Mouse (Mus musculus): Measurements from ENCODE around the gene Drc3. TPM values are rescaled to one million over a fixed set of nuclear protein-coding genes. Genes with fewer than 3 reads are reported as not detected.
A peak's percentile ranks its signal among the peaks of the same experiment; 100 is the strongest.

Drc3 gene
- polyA plus RNA-seq, 1 experiment, result 0.08 TPM

DNA sequence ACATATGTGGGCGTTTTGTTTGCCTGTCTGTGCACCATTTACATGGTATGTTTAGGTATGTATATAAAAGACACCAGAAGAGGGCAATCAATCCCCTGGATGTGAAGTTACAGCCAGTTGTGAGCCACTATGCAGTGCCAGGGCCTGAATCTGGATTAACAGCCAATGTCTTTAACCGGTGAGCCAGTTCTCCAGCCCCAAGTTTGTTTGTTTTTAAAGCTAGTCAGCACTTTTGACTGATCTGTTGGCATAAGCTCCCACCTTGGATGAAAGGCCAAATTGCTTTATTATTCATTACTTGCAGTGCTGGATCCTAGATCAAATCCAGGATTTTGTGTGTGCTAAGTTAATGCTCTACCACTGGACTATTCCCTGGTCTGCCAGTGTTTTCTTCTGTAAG lies 1.7 kb upstream of the Drc3 start:
- no peak for TF ChIP-seq SRF (IDR thresholded peaks at IDR 0.05; ENCODE audit: control insufficient read depth, insufficient read length, low read depth)
- peaks cover 34% of the 10 kb centered on the region for H3K79me2 ChIP-seq (ENCODE audit: control insufficient read depth, insufficient read depth)
- H3K36me3 ChIP-seq (ENCODE audit: control insufficient read depth, insufficient read depth), result no peaks in the 10 kb centered on the region
- H3ac ChIP-seq (ENCODE audit: control insufficient read depth, insufficient read length), result peak overlapping the region; percentile 46
- peak overlapping the region; percentile 85 for H3K4me2 ChIP-seq (ENCODE audit: low read depth)
- H3K27me3 ChIP-seq (ENCODE audit: control insufficient read depth, insufficient read depth, insufficient read length), result no peaks in the 10 kb centered on the region
- peak overlapping the region; percentile 73 for H3K4me3 ChIP-seq

DNA sequence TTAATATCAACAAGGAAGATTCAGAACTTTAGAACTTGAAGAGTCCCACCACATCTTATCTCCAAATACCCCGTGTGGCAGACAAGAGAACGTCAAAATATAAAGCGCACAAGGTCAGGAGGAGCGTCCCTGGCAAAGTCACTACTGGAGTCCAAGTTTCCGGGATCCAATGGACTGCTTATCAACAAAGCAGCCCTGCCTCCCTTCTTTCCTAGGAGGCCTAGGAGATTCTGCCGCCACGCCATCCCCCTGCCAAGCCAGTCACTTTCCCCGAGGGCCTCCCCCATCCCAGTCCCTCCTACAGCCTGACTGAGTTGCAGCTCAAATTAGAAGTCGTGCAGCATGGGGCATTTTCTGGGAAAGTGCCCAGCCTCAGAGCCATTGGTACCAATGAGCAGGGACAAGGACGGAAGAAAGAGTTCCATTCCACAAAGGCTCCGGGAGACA lies 1.2 kb upstream of the Drc3 start:
- no peaks in the 10 kb centered on the region for H3K36me3 ChIP-seq (ENCODE audit: control insufficient read depth, insufficient read depth)
- peaks cover 34% of the 10 kb centered on the region for H3K79me2 ChIP-seq (ENCODE audit: control insufficient read depth, insufficient read depth)
- H3K4me3 ChIP-seq, result peak overlapping the region; percentile 73
- no peaks in the 10 kb centered on the region for H3K27me3 ChIP-seq (ENCODE audit: control insufficient read depth, insufficient read depth, insufficient read length)
- TF ChIP-seq MYOD1 (IDR thresholded peaks at IDR 0.05; ENCODE audit: control insufficient read depth in 1 of 3, insufficient read length in 2 of 3, low read depth in 2 of 3) (no peak), POLR2AphosphoS2 (IDR thresholded peaks at IDR 0.05; ENCODE audit: insufficient read length, low read depth) (no peak), TCF12 (IDR thresholded peaks at IDR 0.05; ENCODE audit: insufficient read depth, poor library complexity, severe bottlenecking) (no peak), CEBPB (IDR thresholded peaks at IDR 0.05; ENCODE audit: insufficient read depth, poor library complexity, severe bottlenecking) (no peak)
- peak overlapping the region; percentile 46 for H3ac ChIP-seq (ENCODE audit: control insufficient read depth, insufficient read length)
- peak overlapping the region; percentile 85 for H3K4me2 ChIP-seq (ENCODE audit: low read depth)

DNA sequence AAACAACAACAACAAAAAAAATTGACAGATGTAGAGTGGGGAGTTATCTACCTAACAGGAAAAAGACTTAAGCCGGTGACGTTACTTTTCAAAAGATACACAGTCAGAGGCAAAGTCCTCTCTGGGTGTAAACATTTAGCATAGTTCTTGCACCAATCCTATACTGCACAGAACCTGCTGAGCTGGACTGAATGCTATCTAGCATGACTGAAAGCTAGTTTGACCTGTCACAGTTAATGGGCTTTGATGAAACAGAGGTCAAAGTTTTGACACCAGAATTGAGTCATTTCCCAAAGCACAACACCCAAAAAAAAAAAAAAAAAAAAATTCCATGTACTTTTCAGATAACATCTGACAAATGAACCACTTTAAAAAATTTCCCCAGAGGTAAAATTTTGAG lies 2.8 kb downstream of the Drc3 start:
- Histone ChIP-seq H3K4me2 (ENCODE audit: low read depth) (no peak overlapping the region), H3K4me3 (no peak overlapping the region), H3K36me3 (ENCODE audit: control insufficient read depth, insufficient read depth) (no peaks in the 10 kb centered on the region), H3K27me3 (ENCODE audit: control insufficient read depth, insufficient read depth, insufficient read length) (no peaks in the 10 kb centered on the region), H3ac (ENCODE audit: control insufficient read depth, insufficient read length) (no peak overlapping the region), H3K79me2 (ENCODE audit: control insufficient read depth, insufficient read depth) (peaks cover 9% of the 10 kb centered on the region)
- TF ChIP-seq CEBPB (IDR thresholded peaks at IDR 0.05; ENCODE audit: insufficient read depth, poor library complexity, severe bottlenecking), result no peak
- no peak for TF ChIP-seq MYOD1 (IDR thresholded peaks at IDR 0.05; ENCODE audit: control insufficient read depth in 1 of 3, insufficient read length in 2 of 3, low read depth in 2 of 3)
- TF ChIP-seq USF1 (IDR thresholded peaks at IDR 0.05; ENCODE audit: low read depth), result no peak
- TF ChIP-seq REST (IDR thresholded peaks at IDR 0.05; ENCODE audit: insufficient read depth, insufficient read length), result no peak
- TF ChIP-seq TCF3 (IDR thresholded peaks at IDR 0.05; ENCODE audit: insufficient read length, low read depth), result no peak
- no peak for TF ChIP-seq MYOG (IDR thresholded peaks at IDR 0.05; ENCODE audit: control insufficient read depth in 1 of 3, insufficient read depth in 1 of 3, insufficient read length in 2 of 3, low read depth in 2 of 3)
- TF ChIP-seq MAX (IDR thresholded peaks at IDR 0.05; ENCODE audit: low read depth), result no peak
- TF ChIP-seq POLR2A (IDR thresholded peaks at IDR 0.05; ENCODE audit: insufficient read length, low read depth), result no peak
- no peak for TF ChIP-seq TCF12 (IDR thresholded peaks at IDR 0.05; ENCODE audit: insufficient read depth, poor library complexity, severe bottlenecking)
- no peak for TF ChIP-seq POLR2AphosphoS2 (IDR thresholded peaks at IDR 0.05; ENCODE audit: insufficient read length, low read depth)
- TF ChIP-seq SRF (IDR thresholded peaks at IDR 0.05; ENCODE audit: control insufficient read depth, insufficient read length, low read depth), result no peak

DNA sequence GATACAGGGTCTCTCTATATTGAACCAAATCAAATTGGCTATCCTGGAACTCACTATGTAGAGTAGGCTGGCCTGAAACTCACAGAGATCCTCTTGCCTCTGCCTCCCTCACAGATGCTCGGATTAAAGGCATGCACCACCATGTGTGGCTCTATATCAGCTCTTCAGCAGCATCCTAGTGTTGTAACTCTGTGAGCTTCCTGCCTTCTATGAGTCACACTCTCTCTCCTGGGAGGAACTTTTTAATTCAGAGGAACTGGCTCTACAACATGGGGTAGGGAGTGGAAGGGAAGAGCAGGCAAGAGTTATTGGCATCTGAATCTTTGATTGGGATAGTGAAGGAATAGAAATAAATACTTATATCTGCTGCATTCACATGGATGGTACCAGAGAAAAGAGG lies 4.0 kb downstream of the Drc3 start:
- peaks cover 2% of the 10 kb centered on the region for H3K79me2 ChIP-seq (ENCODE audit: control insufficient read depth, insufficient read depth)
- no peak overlapping the region for H3K4me3 ChIP-seq
- no peaks in the 10 kb centered on the region for H3K27me3 ChIP-seq (ENCODE audit: control insufficient read depth, insufficient read depth, insufficient read length)
- no peaks in the 10 kb centered on the region for H3K36me3 ChIP-seq (ENCODE audit: control insufficient read depth, insufficient read depth)
- TF ChIP-seq MYOD1 (IDR thresholded peaks at IDR 0.05; ENCODE audit: control insufficient read depth in 1 of 3, insufficient read length in 2 of 3, low read depth in 2 of 3), result no peak
- no peak for TF ChIP-seq POLR2AphosphoS2 (IDR thresholded peaks at IDR 0.05; ENCODE audit: insufficient read length, low read depth)
- no peak for TF ChIP-seq MAX (IDR thresholded peaks at IDR 0.05; ENCODE audit: low read depth)
- no peak for TF ChIP-seq TCF3 (IDR thresholded peaks at IDR 0.05; ENCODE audit: insufficient read length, low read depth)
- TF ChIP-seq MYOG (IDR thresholded peaks at IDR 0.05; ENCODE audit: control insufficient read depth in 1 of 3, insufficient read depth in 1 of 3, insufficient read length in 2 of 3, low read depth in 2 of 3), result no peak
- no peak for TF ChIP-seq CEBPB (IDR thresholded peaks at IDR 0.05; ENCODE audit: insufficient read depth, poor library complexity, severe bottlenecking)
- no peak for TF ChIP-seq REST (IDR thresholded peaks at IDR 0.05; ENCODE audit: insufficient read depth, insufficient read length)
- no peak for TF ChIP-seq TCF12 (IDR thresholded peaks at IDR 0.05; ENCODE audit: insufficient read depth, poor library complexity, severe bottlenecking)
- no peak for TF ChIP-seq POLR2A (IDR thresholded peaks at IDR 0.05; ENCODE audit: insufficient read length, low read depth)
- no peak for TF ChIP-seq SRF (IDR thresholded peaks at IDR 0.05; ENCODE audit: control insufficient read depth, insufficient read length, low read depth)
- TF ChIP-seq USF1 (IDR thresholded peaks at IDR 0.05; ENCODE audit: low read depth), result no peak
- TF ChIP-seq E2F4 (IDR thresholded peaks at IDR 0.05; ENCODE audit: insufficient read depth), result no peak
- H3K4me2 ChIP-seq (ENCODE audit: low read depth), result no peak overlapping the region
- no peak overlapping the region for H3ac ChIP-seq (ENCODE audit: control insufficient read depth, insufficient read length)

DNA sequence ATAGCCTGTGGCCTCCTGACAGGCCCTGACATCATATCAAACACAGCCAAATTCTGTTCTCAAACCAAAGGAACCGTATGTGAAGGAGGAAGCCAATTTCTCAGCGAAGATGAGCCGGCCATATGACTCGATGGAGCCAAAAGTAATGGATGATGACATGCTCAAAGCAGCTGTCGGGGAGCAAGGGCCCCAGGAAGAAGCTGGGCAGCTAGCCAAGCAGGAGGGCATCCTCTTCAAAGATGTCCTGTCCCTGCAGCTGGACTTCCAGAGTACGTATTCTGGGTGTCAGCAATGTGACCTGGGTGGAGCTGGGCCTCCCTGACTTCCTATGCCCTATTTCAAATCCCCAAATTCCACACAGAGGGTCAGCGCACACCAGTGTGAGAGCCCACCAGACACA lies 5.4 kb downstream of the Drc3 start:
- no peak overlapping the region for H3K4me3 ChIP-seq
- no peaks in the 10 kb centered on the region for H3K27me3 ChIP-seq (ENCODE audit: control insufficient read depth, insufficient read depth, insufficient read length)
- no peaks in the 10 kb centered on the region for H3K79me2 ChIP-seq (ENCODE audit: control insufficient read depth, insufficient read depth)
- no peak overlapping the region for H3ac ChIP-seq (ENCODE audit: control insufficient read depth, insufficient read length)
- no peaks in the 10 kb centered on the region for H3K36me3 ChIP-seq (ENCODE audit: control insufficient read depth, insufficient read depth)
- no peak overlapping the region for H3K4me2 ChIP-seq (ENCODE audit: low read depth)
- TF ChIP-seq TCF12 (IDR thresholded peaks at IDR 0.05; ENCODE audit: insufficient read depth, poor library complexity, severe bottlenecking), result no peak
- TF ChIP-seq POLR2A (IDR thresholded peaks at IDR 0.05; ENCODE audit: insufficient read length, low read depth), result no peak
- TF ChIP-seq TCF3 (IDR thresholded peaks at IDR 0.05; ENCODE audit: insufficient read length, low read depth), result no peak
- TF ChIP-seq USF1 (IDR thresholded peaks at IDR 0.05; ENCODE audit: low read depth), result no peak
- no peak for TF ChIP-seq SRF (IDR thresholded peaks at IDR 0.05; ENCODE audit: control insufficient read depth, insufficient read length, low read depth)
- no peak for TF ChIP-seq MYOD1 (IDR thresholded peaks at IDR 0.05; ENCODE audit: control insufficient read depth in 1 of 3, insufficient read length in 2 of 3, low read depth in 2 of 3)
- no peak for TF ChIP-seq E2F4 (IDR thresholded peaks at IDR 0.05; ENCODE audit: insufficient read depth)
- TF ChIP-seq MYOG (IDR thresholded peaks at IDR 0.05; ENCODE audit: control insufficient read depth in 1 of 3, insufficient read depth in 1 of 3, insufficient read length in 2 of 3, low read depth in 2 of 3), result no peak
- no peak for TF ChIP-seq POLR2AphosphoS2 (IDR thresholded peaks at IDR 0.05; ENCODE audit: insufficient read length, low read depth)
- no peak for TF ChIP-seq MAX (IDR thresholded peaks at IDR 0.05; ENCODE audit: low read depth)
- no peak for TF ChIP-seq CEBPB (IDR thresholded peaks at IDR 0.05; ENCODE audit: insufficient read depth, poor library complexity, severe bottlenecking)
- no peak for TF ChIP-seq REST (IDR thresholded peaks at IDR 0.05; ENCODE audit: insufficient read depth, insufficient read length)
